Mouse (Mus musculus) E14TG2a.4 (cell line): ENCODE results near the gene Garem2.

Experiments used
- H3K27me3 ChIP-seq: 2 replicates; pipeline ENCODE4 v1.6.1; 2014; ENCODE audit warnings: low read length, control low read depth; ENCODE audit not compliant: insufficient read depth
- H3K36me3 ChIP-seq: 2 replicates; pipeline ENCODE4 v1.6.1; 2014; ENCODE audit warnings: low read length, control low read depth; ENCODE audit not compliant: insufficient read depth
- H3K4me1 ChIP-seq: replicated peaks from 2 replicates; pipeline ENCODE4 v1.6.1; 2014; ENCODE audit warnings: low read depth, low read length, control low read depth
- H3K4me3 ChIP-seq: replicated peaks from 2 replicates; pipeline ENCODE4 v1.5.1; 2014; ENCODE audit warnings: mild to moderate bottlenecking, low read length
- H3K9me3 ChIP-seq: 2 replicates; pipeline ENCODE4 v1.6.1; 2014; ENCODE audit warnings: low read length, control low read depth
- CTCF ChIP-seq: conservative IDR thresholded peaks from 2 replicates; pipeline ENCODE4 v1.5.1; 2014; ENCODE audit warnings: low read length
- NANOG ChIP-seq: IDR thresholded peaks from 2 replicates; pipeline ENCODE4 v1.6.1; 2014; ENCODE audit warnings: borderline replicate concordance, low read length, mixed read lengths
- POU5F1 ChIP-seq: IDR thresholded peaks from 2 replicates; pipeline ENCODE4 v1.6.1; 2014; ENCODE audit warnings: low read length, borderline replicate concordance

Garem2 gene

DNA sequence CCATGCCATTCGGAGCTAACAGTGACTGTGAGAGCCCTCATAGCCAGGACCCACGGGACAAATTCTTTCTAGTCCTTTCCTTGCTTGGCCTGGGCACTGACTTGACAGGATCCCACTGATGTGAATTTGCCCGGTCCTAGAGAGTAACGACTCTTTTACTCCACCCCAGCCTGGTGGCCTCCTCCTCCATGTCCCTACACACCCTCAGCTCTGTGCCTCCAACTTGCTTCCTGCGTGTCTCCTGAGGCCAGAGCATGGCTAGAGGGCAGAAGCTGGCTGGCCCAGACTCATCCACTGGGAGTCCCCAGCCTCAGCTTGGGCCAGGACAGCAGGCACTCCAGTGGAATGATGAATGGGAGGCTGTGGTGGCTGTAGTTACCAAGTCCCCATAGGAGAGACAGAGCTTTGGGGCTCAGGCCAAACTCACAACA lies 2.7 kb downstream of the Garem2 start:
- H3K36me3 ChIP-seq = no peaks in the 10 kb centered on the region
- TF ChIP-seq POU5F1 (no peak), NANOG (no peak), CTCF (no peak)
- H3K27me3 ChIP-seq = peaks cover 89% of the 10 kb centered on the region
- H3K4me1 ChIP-seq = peaks cover 63% of the 10 kb centered on the region
- H3K4me3 ChIP-seq = peak overlapping the region; percentile 27; the same call in 1 of the 2 replicates
- H3K9me3 ChIP-seq = no peaks in the 10 kb centered on the region

- Histone ChIP-seq H3K4me3 (no peak overlapping the region), H3K36me3 (no peaks in the 10 kb centered on the region), H3K9me3 (no peaks in the 10 kb centered on the region), H3K27me3 (peaks cover 89% of the 10 kb centered on the region), H3K4me1 (peaks cover 65% of the 10 kb centered on the region)
- TF ChIP-seq POU5F1 (no peak), CTCF (no peak), NANOG (no peak)
Observed at GRCm38 (mm10) chr5:30108233-30108632, 3.3 kb downstream of the Garem2 start.

DNA sequence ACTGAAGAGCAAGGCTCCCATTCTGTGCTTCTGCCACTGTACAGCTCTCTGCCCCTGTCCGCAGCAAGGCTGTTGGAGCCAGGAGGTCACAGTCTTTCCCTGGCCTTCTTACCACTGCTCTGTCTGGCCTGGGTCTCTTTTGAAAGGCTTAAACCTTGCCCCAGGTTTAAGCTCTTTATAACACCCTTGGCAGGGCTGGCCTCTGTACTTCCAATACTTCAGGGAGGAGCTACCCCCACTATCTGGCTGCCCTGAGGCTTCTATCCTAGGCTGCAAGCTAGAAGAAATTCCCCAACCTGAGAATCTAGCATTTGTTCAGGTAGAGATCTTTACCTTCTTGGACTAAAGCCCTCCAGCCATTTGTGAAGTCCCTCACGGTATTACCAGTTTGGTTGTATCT lies 4.9 kb downstream of the Garem2 start:
- Histone ChIP-seq H3K4me3 (no peak overlapping the region), H3K36me3 (no peaks in the 10 kb centered on the region), H3K9me3 (no peaks in the 10 kb centered on the region), H3K4me1 (peaks cover 68% of the 10 kb centered on the region), H3K27me3 (peaks cover 94% of the 10 kb centered on the region)
- TF ChIP-seq NANOG (no peak), CTCF (no peak), POU5F1 (no peak)

DNA sequence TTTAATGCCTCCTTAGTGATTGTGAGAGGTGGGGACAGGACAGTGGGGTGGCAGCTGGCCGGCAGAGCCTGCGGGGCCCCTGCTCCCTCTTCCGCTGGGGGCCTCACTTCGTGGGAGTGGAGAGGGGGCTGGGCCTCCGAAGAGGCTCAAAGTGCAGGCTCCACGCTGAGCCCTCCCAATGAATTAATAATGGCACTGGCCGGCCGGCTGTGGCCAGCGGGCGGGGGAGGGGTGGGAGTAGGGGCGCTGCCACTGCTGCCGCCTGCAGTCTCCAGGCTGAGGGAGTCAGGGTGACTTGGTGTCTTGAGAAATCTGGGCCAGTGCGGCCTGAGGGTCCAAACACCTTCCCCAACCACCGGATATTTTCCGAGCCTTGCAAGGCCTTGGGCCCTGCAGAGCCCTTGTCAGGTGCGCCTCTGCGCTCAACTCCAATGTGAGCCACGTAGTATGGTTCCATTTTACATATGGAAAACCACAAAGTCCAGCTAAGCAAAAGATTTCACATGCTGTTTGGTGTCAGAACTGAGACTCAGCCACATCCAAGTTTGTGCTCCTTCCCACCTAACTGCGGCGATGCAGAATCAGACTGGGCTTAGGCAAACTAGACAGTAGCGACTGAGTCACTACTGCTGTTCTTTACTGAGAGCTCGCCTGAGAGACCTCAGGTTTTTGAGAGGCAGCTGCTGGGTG lies 5.6 kb downstream of the Garem2 start:
- Histone ChIP-seq H3K4me1 (peaks cover 68% of the 10 kb centered on the region), H3K9me3 (no peaks in the 10 kb centered on the region), H3K36me3 (no peaks in the 10 kb centered on the region), H3K4me3 (peak overlapping the region; percentile 45), H3K27me3 (peaks cover 93% of the 10 kb centered on the region)
- TF ChIP-seq POU5F1 (no peak), CTCF (no peak), NANOG (no peak)

GRCm38 (mm10) chr5:30111126-30111525 lies 6.2 kb downstream of the Garem2 start:
- Histone ChIP-seq H3K4me1 (peaks cover 68% of the 10 kb centered on the region), H3K4me3 (peak overlapping the region; percentile 45), H3K36me3 (no peaks in the 10 kb centered on the region), H3K9me3 (no peaks in the 10 kb centered on the region), H3K27me3 (peaks cover 91% of the 10 kb centered on the region)
- no peak for TF ChIP-seq POU5F1
- TF ChIP-seq CTCF = no peak
- no peak for TF ChIP-seq NANOG

DNA sequence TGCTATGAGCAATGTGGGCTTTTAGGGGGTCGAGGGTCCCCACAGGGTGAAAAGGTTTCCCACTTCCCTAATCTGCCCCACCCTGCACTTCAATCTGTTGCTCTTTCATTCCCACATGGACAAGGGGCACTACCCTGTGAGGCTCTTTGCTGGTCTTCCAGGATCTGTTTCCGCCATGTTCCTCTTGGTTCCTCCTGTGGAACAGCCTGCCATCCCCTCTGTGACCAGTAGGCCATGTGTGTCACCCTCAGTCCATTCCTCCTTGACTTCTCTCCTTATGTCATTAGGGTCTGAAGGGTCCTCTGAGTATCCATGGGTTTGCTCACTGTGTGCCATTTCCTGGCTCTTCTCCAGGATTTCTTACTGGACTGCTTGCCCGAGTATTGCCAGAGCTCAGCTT lies 6.8 kb downstream of the Garem2 start:
- TF ChIP-seq NANOG (no peak), CTCF (no peak; the same call in 1 of the 2 replicates), POU5F1 (no peak)
- Histone ChIP-seq H3K4me3 (peak overlapping the region; percentile 45), H3K27me3 (peaks cover 84% of the 10 kb centered on the region), H3K4me1 (peaks cover 68% of the 10 kb centered on the region), H3K9me3 (no peaks in the 10 kb centered on the region), H3K36me3 (peaks cover 5% of the 10 kb centered on the region; the same call in 1 of the 2 replicates)

GRCm38 (mm10) chr5:30112533-30113068 lies 7.6 kb downstream of the Garem2 start:
- peaks cover 60% of the 10 kb centered on the region for H3K4me1 ChIP-seq
- H3K27me3 ChIP-seq = peaks cover 76% of the 10 kb centered on the region
- no peak overlapping the region for H3K4me3 ChIP-seq
- no peak for TF ChIP-seq NANOG
- peak; percentile 26 for TF ChIP-seq CTCF
- TF ChIP-seq POU5F1 = no peak
- H3K36me3 ChIP-seq = peaks cover 12% of the 10 kb centered on the region; the same call in 1 of the 2 replicates
- no peaks in the 10 kb centered on the region for H3K9me3 ChIP-seq

DNA sequence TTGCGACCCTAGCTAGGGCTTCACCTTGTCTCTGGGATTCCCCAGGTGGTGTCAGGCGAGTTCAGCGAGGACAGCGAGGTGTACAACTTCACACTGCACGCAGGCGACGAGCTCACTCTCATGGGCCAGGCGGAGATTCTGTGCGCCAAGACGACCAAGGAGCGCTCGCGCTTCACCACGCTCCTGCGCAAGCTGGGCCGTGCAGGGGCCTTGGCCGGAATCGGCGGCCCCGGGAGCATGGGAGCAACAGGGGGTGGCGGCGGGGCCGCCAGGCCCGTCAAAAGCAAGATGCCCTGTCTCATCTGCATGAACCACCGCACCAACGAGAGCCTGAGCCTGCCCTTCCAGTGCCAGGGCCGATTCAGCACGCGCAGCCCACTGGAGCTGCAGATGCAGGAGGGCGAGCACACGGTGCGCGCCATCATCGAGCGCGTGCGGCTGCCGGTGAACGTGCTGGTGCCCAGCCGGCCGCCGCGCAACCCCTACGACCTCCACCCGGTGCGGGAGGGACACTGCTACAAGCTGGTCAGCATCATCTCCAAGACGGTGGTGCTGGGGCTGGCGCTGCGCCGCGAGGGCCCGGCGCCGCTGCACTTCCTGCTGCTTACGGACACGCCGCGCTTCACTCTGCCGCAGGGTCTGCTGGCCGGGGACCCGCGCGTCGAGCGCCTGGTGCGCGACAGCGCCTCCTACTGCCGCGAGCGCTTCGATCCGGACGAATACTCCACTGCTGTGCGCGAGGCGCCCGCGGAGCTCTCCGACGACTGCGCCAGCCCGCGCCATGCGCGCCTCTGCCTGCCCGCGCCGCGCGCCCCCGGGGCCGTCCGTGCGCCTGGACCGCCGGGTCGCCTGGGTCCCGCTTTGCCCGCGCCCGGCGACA lies 9.2 kb downstream of the Garem2 start:
- H3K4me3 ChIP-seq = peak overlapping the region; percentile 85
- peaks cover 51% of the 10 kb centered on the region for H3K4me1 ChIP-seq
- peaks cover 27% of the 10 kb centered on the region for H3K36me3 ChIP-seq
- TF ChIP-seq CTCF = no peak
- no peak for TF ChIP-seq NANOG
- TF ChIP-seq POU5F1 = no peak
- H3K9me3 ChIP-seq = no peaks in the 10 kb centered on the region
- peaks cover 62% of the 10 kb centered on the region for H3K27me3 ChIP-seq
